Mouse (Mus musculus) erythroblast, embryonic 14.5 days (primary cell): Measurements from ENCODE around the gene Krt76.

Experiments
- GATA1 ChIP-seq: IDR thresholded peaks from 2 replicates; pipeline ENCODE4 v1.6.1; 2012; ENCODE audit warnings: low read length, inconsistent platforms, mixed read lengths
- TAL1 ChIP-seq: IDR thresholded peaks from 3 replicates; pipeline ENCODE4 v1.6.1; 2012; ENCODE audit warnings: low read length, inconsistent platforms, mixed read lengths

- TF ChIP-seq TAL1, result no peak
- no peak for TF ChIP-seq GATA1
Observed at GRCm38 (mm10) chr15:101874383-101874782, 18.3 kb downstream of the Krt76 start.
